Mouse (Mus musculus): ENCODE data around the gene Nsun5.

Nsun5 gene

DNA sequence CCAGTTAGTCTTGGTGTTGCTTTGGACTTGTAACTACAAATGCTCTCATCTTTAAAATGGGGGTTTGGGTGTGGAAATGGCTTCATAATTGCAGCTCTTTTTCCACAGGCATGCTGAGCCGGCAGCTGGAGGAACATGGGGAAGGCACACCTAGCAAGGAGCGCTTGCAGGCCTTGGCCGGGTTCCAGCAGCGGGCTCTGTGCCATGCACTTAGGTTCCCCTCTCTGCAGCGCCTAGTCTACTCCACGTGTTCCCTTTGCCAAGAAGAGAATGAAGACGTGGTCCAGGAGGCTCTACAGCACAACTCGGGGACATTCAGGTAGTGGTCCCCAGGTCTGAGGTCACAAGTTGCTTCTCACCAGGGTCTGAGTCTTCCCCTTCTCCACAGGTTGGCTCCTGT lies 5.4 kb downstream of the Nsun5 start:
- no peak for DNase-seq (ENCODE audit: low spot score)

GRCm38 (mm10) chr5:135376341-135376740 lies 6.6 kb downstream of the Nsun5 start:
- DNase-seq (ENCODE audit: low spot score) = no peak

GRCm38 (mm10) chr5:135380681-135381080 lies 10.9 kb downstream of the Nsun5 start:
- no peak for DNase-seq (ENCODE audit: low spot score)

DNA sequence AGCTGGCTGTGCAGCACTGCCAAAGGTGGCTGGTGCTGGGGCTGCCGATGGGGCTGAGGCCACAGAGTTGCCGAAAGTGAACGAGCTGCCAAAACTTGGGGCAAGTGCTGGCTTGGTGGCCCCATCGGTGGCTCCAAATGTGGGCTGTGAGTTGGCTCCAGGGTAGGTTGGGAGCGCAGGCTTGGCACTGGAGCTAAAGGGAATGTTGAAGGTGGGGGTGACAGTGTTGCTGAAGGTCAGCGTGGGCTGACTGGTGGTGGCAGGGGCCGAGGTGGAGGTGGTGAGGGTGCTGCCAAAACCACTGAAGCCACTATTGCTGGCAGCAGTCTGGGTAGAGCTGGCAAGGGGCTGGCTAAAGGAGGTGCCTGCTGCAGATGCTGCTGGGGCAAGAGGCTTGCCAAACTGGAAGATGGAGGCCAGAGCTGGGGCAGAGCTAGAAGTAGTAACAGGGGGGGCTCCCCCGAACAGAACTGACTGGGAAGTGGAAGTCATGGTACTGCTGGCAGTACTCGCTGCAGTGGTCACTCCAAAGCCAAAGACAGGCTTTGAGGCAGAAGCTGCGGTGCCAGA lies 11.7 kb downstream of the Nsun5 start:
- DNase-seq (ENCODE audit: low spot score) = no peak

GRCm38 (mm10) chr5:135382746-135383145 lies 13.0 kb downstream of the Nsun5 start:
- no peak for DNase-seq (ENCODE audit: low spot score)

DNA sequence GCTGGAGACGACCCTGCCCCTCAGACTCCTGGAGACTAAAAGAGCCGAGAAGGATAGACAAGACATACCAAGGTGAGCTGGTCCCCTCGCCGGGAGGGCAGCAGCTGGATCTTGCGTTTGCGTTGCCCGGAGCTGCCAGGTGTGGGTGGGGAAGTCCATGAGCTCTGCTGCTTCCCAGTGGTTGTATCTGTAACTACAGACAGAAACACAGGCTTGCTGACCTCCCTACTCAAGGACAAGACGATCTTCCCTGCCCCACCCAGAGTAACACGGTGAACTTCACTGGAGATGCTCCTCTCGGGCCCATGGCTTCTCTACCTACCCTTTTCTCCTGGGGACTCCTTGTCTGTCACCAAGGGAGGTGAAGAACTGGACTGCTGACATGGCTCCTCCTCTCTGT lies 14.0 kb downstream of the Nsun5 start:
- DNase-seq (ENCODE audit: low spot score) = no peak

DNA sequence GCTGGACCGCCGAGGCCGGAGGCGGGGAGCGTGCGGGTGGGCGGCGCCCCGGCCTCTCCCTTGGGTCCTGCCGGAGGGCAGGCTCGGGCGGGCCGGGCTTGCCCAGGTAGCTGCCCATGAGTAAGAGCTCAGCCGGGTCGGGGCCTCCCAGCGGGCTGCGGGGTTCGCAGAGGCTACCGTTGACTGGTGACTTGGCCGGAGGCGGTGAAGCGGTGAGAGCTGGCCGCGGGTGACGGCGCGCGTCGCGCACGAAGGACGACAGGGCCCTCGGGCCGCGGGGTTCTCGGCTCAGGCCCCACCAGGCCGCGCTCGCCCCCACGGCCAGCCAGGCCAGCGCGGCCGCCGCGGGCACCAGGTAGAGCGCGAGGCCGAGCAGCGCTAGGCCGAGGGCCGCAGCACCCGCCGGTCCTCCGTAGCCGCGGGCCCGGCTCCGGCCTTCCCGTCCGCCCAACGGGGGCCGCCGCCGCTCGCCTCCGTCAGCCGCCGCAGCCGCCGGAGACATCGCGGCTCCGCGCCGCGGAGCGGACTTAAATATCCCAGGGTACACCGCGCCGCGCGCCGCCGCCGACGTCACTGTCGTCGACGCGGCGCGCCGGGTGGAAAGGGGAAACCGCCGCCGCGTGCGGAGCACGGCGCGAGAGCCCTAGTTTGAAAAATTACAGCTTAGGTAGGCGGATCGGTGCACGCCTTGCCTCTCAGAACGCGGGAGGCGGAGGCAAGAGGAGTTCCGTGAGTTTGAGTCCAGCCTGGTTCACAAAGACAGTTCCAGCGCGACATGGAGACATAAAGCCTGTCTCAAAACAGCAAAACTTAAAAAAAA lies 24.5 kb downstream of the Nsun5 start, which contains the start of gene Pom121:
Gene Pom121, minus strand, starts transcription at position 543 of the 820 bp plus-strand sequence.
- no peak for DNase-seq (ENCODE audit: low spot score)

DNA sequence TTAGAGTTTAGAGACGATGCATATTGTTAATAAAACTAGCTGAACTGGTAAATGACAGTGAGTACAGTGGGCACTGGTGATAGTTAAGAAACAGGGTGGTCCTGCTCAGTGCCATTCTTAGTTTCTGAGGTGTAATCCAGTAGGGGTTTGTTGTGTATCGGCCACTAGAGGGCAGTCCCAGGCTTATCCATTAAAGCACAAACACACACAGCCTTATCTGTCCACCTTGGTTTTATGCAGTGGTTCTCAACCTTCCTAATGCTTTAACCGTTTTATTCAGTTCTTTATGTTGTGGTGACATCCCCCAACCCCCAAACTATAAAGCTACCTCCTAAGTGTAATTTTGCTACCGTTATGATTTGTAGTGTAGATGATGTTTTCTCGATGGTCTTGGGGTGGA lies 26.1 kb downstream of the Nsun5 start:
- DNase-seq (ENCODE audit: low spot score) = peak; percentile 25

GRCm38 (mm10) chr5:135399382-135399781 lies 29.6 kb downstream of the Nsun5 start:
- DNase-seq (ENCODE audit: low spot score) = no peak

DNA sequence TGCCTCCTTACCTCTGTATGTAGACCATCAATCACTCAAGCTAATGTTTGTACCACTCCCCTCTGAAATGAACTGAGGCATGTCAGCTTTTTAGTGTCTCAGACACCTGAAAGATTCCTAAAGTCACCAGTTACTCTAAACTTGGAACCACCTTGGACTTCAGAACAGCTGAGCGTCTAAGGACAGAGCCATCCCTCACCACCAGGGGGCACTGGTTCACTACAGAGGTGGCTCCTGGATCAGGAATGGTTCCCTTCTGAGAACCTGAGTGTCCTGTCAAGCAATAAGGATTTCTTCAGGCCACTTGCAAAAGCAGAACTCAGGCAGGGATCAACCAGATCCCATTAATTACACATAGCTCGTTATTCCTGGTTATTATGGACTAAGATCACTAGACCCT lies 30.5 kb downstream of the Nsun5 start:
- DNase-seq (ENCODE audit: low spot score) = peak; percentile 59

DNA sequence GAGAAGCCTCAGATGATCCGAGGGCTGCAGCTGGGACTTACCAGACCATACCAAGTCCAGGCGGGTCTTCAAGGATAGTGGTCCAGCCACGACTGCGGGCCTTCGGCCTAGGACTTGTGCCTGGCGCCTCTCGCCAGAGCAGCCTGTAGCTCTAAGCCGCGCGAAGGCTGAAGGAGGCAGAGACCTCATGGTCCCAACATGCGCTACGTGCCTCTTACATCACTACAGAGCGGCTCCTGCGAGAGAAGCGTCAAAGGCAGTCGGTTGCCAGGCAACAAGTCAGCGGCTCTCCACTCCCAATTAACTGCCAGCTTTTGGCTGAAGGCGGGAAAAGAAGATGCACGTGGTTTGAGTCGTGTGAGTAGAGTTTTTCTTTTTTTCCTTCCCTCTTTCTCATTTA lies 34.9 kb downstream of the Nsun5 start:
- DNase-seq (ENCODE audit: low spot score) = no peak

GRCm38 (mm10) chr5:135405437-135405836 lies 35.7 kb downstream of the Nsun5 start:
- DNase-seq (ENCODE audit: low spot score) = no peak

- no peak for DNase-seq (ENCODE audit: low spot score)
Observed at GRCm38 (mm10) chr5:135408114-135408513, 38.4 kb downstream of the Nsun5 start.

- DNase-seq (ENCODE audit: low spot score) = no peak
Observed at GRCm38 (mm10) chr5:135410266-135410665, 40.5 kb downstream of the Nsun5 start.

Measured in layer of hippocampus, adult 9-10 months (tissue).